Mouse (Mus musculus) spleen, adult 2 months (tissue): ENCODE measurements at regions not wholly inside any gene's neighbourhood (a gene's known extent, or its start where the extent isn't known, plus 50 kb on each side); places are given as distances from the start of the nearest gene placed in this dataset.

Source experiments
- DNase-seq, 2 experiments: peaks; one replicate each; pipeline versions ENCODE4 v3.0.0 to v3.0.0-alpha.2; 2012 to 2021; ENCODE audit warnings: low spot score in 2 of 2, low read depth in 1 of 2
- H3K27ac ChIP-seq: fragments of 200-500 bp; 2 replicates; pipeline ENCODE4 v1.5.1; 2012; ENCODE audit warnings: low read length, inconsistent platforms; ENCODE audit not compliant: insufficient read depth
- H3K27me3 ChIP-seq: fragments of 200-500 bp; 2 replicates; pipeline ENCODE4 v1.6.1; 2012; ENCODE audit warnings: mild to moderate bottlenecking, moderate library complexity, low read length, inconsistent platforms; ENCODE audit not compliant: control insufficient read depth, insufficient read depth
- H3K36me3 ChIP-seq: fragments of 200-500 bp; 2 replicates; pipeline ENCODE4 v1.6.1; 2012; ENCODE audit warnings: mild to moderate bottlenecking, low read length, inconsistent platforms; ENCODE audit not compliant: control insufficient read depth, insufficient read depth
- H3K4me1 ChIP-seq: fragments of 200-500 bp; 2 replicates; pipeline ENCODE4 v1.6.1; 2011; ENCODE audit warnings: inconsistent platforms; ENCODE audit not compliant: control insufficient read depth, insufficient read depth, insufficient read length
- H3K4me3 ChIP-seq: fragments of 200-500 bp; 2 replicates; pipeline ENCODE4 v1.5.1; 2011; ENCODE audit warnings: mild to moderate bottlenecking, inconsistent platforms; ENCODE audit not compliant: insufficient read depth, insufficient read length; ENCODE audit errors: extremely low read depth
- CTCF ChIP-seq: fragments of 200-500 bp; IDR thresholded peaks from 2 replicates; pipeline ENCODE4 v1.5.1; 2011; ENCODE audit warnings: mild to moderate bottlenecking, inconsistent platforms; ENCODE audit not compliant: insufficient read depth, insufficient read length, insufficient replicate concordance; ENCODE audit errors: extremely low read depth
- POLR2A ChIP-seq: fragments of 200-500 bp; IDR thresholded peaks from 2 replicates; pipeline ENCODE4 v1.6.1; 2011; ENCODE audit warnings: low read depth, low read length, inconsistent platforms
- WGBS: fragments of 180-500 bp; shearing (Covaris S2); methylation state at CpG from one replicate; pipeline ENCODE4 v1.1.7; 2018; 5-methylcytosine and 5-hydroxymethylcytosine counted together

DNA sequence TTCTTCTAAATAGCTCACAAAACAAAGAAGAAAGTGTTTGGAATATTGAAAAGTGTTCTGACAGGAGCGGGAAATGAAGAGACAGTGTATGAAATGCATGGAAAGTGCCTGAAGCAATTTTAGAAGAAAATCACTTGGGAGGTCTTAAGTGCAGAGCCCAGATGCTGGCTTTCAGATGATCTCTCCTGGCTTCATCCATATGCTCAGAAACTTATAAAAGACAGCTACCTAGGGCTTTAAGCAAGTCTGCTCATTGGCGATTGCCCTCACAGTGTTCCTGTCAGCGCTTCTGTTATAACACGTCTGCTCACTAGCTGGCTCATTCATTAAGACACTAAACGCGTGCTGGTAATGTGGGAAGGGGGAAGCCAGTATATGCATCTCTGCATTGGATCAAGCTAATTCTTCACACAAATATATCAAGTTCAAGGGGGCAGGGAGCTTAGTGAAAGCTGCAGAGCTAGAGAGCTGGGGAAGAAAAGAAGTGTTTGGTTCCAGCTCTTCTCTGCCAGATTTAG is 80.6 kb downstream of the Bod1 start:
- H3K4me3 ChIP-seq = no peak overlapping the region
- WGBS = 83% methylated on average over 6 of the region's 6 CpGs
- TF ChIP-seq POLR2A = no peak
- H3K27ac ChIP-seq = no peak overlapping the region
- no peak for DNase-seq
- no peaks in the 10 kb centered on the region for H3K36me3 ChIP-seq
- H3K4me1 ChIP-seq = no peaks in the 10 kb centered on the region
- H3K27me3 ChIP-seq = no peaks in the 10 kb centered on the region

DNA sequence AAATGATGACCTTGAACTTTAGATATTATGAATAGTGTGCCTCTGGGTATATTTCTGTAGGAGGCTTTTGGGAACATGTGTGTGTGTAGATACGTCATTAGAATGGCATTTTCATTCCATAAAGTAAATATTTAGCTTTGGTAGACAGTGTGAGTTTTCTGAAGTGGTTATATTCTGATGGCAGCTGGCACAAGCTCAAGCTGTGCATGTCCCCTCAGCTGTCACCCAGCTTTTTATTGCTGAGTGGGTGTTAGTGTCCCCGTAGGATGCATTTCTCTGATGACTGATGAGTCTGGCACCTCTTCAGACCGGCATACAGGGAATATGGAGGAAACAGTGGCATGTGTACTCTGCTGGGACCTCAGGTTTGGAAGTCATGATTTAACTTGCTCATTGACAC is 96.7 kb downstream of the Bod1 start:
- no peak for TF ChIP-seq CTCF
- TF ChIP-seq POLR2A = no peak
- no peaks in the 10 kb centered on the region for H3K27me3 ChIP-seq
- DNase-seq = no peak
- no peaks in the 10 kb centered on the region for H3K4me1 ChIP-seq
- no peak overlapping the region for H3K27ac ChIP-seq
- 68% methylated on average over 3 of the region's 3 CpGs for WGBS
- no peak overlapping the region for H3K4me3 ChIP-seq
- no peaks in the 10 kb centered on the region for H3K36me3 ChIP-seq

- DNase-seq = no peak
- 85% methylated on average over 13 of the region's 13 CpGs for WGBS
- no peak overlapping the region; the same call in 1 of the 2 replicates for H3K27ac ChIP-seq
- H3K27me3 ChIP-seq = no peaks in the 10 kb centered on the region
- TF ChIP-seq POLR2A = no peak
- TF ChIP-seq CTCF = no peak
- H3K36me3 ChIP-seq = no peaks in the 10 kb centered on the region
- H3K4me3 ChIP-seq = no peak overlapping the region
- no peaks in the 10 kb centered on the region for H3K4me1 ChIP-seq
Observed at GRCm38 (mm10) chr11:31564742-31565510, 106.8 kb downstream of the Bod1 start.

DNA sequence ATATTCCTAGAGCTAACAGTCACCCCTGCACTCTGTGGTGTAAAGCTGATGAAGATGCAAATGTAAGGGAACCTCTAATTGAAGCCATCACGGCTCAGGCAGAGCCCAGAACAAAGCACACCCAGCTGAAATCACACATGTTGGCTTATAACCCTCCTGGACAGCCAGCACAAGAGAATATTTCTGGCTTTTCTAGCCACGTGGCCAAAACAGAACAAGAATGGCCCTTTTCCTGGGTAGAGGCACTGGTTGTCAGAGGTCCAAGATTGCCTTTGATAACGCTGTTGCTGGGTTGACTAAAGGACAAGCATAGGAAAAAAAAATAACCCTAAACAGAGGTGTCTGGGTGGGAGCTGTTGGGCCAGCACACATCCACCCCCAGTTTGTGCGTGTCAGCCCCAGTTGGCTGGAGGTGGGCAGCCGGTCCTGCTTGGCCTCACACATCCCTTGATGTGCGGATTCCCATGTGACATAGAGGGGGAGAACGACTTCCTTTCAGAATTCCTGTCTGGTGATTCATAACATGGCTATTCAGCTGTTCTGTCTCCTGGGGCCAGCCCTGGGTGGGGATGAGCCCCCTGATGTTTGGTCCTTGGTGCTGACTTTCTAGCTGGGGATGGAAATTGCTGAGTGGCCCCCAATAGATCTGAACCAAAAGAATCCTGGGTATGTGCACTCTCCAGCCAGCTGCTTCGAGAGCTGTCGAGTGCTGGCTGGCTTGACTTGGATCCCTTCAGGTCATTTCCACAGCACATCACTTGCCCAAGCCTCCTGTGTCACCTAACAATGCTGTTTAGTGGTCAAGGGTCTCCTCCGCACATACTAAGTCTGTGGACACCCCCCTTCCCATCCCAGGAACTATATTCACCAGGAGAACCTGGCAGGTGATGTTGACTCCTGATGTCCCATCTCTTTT is 107.6 kb downstream of the Bod1 start:
- Histone ChIP-seq H3K27me3 (no peaks in the 10 kb centered on the region), H3K27ac (no peak overlapping the region), H3K4me1 (no peaks in the 10 kb centered on the region), H3K4me3 (no peak overlapping the region), H3K36me3 (no peaks in the 10 kb centered on the region)
- WGBS = 48% methylated on average over 10 of the region's 10 CpGs
- no peak for DNase-seq
- TF ChIP-seq POLR2A (no peak), CTCF (no peak)

GRCm38 (mm10) chr11:31562954-31563353 is 108.7 kb downstream of the Bod1 start:
- 77% methylated on average over 3 of the region's 3 CpGs for WGBS
- Histone ChIP-seq H3K4me1 (no peaks in the 10 kb centered on the region), H3K27me3 (no peaks in the 10 kb centered on the region), H3K4me3 (no peak overlapping the region), H3K36me3 (no peaks in the 10 kb centered on the region), H3K27ac (no peak overlapping the region)
- TF ChIP-seq CTCF (no peak), POLR2A (no peak)
- no peak for DNase-seq

DNA sequence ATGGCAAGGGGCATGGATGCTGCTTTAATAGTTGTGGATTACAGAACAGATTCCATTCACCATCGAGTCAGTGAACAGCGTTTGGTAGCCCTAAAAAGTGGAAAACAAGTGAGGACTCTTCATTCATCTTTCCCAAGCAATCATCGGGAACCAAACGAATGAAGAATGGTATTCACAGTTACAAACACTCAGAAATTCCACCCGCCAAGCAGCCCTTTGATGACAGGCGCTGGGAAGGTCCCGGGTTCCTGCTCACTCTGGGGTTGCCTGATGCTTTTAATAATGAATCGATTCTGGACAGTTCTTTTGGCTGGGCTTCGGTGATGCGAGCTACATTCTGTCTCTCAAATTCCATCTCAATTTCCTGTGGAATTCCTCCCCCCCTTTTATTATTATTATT is 110.9 kb downstream of the Bod1 start:
- TF ChIP-seq CTCF (no peak), POLR2A (no peak)
- no peak for DNase-seq
- WGBS = 88% methylated on average over 10 of the region's 10 CpGs
- H3K27me3 ChIP-seq = no peaks in the 10 kb centered on the region
- H3K4me1 ChIP-seq = no peaks in the 10 kb centered on the region
- H3K4me3 ChIP-seq = no peak overlapping the region
- H3K27ac ChIP-seq = no peak overlapping the region
- no peaks in the 10 kb centered on the region for H3K36me3 ChIP-seq

GRCm38 (mm10) chr11:31555042-31555441 is 116.6 kb downstream of the Bod1 start:
- Histone ChIP-seq H3K4me3 (no peak overlapping the region), H3K27ac (no peak overlapping the region), H3K4me1 (no peaks in the 10 kb centered on the region), H3K27me3 (no peaks in the 10 kb centered on the region), H3K36me3 (no peaks in the 10 kb centered on the region)
- DNase-seq = no peak
- WGBS = 78% methylated on average over 4 of the region's 4 CpGs
- no peak for TF ChIP-seq CTCF
- no peak for TF ChIP-seq POLR2A
